Mouse (Mus musculus) thymus, postnatal 14 days (tissue): ENCODE results near the gene Cct7.

Experiments used
- DNase-seq: peaks from one replicate; pipeline ENCODE4 v3.0.0; 2021

Cct7 gene

GRCm38 (mm10) chr6:85504908-85505307 is 53.6 kb downstream of the Cct7 start:
- no peak for DNase-seq

DNA sequence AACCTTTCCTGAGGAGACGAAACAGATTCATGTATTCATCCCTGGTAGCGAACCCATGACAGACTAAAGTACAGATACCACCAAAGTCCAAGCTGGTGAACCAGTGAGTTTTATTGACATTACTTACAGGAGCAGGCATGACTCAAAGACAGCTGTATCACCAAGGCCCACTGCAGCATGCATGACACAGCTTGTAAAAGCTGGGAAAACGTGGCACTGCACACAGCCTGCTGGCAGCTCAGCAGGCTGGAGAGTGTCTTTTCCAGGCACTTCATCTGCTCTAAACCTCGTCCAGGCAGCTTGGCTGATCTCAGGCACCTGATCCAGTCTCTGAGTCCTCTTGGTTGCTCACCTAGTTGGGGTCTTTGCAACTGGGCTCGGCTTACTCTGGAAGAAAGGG is 57.3 kb downstream of the Cct7 start:
- DNase-seq, result no peak

DNA sequence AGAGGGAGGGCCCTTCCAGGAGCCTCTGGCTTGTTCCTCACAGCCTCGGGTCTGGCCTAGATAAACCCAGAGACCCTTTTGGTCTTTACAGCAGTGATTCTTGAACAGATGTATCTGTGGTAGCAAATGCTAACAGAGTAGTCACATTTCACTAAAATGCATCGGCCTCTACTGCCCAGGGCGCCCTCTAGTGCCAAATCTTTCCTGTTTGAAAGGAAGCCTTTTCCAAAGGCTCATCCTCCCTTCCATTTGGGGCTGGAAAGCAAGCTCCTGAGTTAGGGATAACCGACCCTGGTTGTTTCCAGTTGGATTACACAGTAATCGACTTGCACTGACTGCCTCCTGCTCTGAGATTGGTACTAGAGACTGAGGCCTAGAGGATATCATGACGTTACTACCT is 59.2 kb downstream of the Cct7 start:
- DNase-seq, result peak; percentile 17

DNA sequence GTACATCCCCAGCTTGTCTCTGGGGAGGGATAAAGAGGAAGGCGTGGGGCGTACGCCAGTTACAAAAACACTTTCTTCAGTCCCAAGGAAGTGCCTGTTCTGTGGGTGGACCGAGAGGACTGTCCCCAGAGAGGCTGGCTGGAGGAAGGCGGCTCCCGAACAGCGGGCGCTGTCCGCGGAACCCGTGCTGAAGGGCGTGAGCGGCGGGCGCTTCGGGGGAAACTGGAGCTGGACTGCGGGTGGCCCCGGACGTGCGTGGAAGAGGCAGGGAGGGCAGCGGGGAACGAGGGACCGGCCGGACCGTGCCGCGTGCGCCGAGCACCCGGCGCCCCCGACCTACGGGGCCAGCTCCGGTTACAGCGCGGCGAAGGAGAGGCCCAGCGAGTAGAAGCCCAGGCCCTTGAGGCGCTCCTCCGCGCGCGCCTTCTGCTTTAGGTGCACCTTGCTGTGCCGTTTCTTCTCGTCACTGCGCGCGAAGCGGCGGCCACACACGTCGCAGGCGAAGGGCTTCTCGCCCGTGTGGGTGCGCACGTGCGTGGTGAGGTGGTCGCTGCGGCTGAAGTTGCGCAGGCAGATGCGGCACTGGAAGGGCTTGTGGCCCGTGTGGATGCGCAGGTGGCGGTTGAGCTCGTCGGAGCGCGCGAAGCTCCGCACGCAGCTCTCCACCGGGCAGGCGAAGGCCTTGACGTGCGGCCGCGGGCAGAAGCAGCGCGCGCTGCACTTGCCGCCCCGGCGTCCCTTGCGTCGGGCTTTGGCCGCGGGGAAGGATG is 60.2 kb downstream of the Cct7 start:
- DNase-seq, result no peak

- DNase-seq, result no peak
Measured at GRCm38 (mm10) chr6:85512056-85512440, 60.7 kb downstream of the Cct7 start.

DNA sequence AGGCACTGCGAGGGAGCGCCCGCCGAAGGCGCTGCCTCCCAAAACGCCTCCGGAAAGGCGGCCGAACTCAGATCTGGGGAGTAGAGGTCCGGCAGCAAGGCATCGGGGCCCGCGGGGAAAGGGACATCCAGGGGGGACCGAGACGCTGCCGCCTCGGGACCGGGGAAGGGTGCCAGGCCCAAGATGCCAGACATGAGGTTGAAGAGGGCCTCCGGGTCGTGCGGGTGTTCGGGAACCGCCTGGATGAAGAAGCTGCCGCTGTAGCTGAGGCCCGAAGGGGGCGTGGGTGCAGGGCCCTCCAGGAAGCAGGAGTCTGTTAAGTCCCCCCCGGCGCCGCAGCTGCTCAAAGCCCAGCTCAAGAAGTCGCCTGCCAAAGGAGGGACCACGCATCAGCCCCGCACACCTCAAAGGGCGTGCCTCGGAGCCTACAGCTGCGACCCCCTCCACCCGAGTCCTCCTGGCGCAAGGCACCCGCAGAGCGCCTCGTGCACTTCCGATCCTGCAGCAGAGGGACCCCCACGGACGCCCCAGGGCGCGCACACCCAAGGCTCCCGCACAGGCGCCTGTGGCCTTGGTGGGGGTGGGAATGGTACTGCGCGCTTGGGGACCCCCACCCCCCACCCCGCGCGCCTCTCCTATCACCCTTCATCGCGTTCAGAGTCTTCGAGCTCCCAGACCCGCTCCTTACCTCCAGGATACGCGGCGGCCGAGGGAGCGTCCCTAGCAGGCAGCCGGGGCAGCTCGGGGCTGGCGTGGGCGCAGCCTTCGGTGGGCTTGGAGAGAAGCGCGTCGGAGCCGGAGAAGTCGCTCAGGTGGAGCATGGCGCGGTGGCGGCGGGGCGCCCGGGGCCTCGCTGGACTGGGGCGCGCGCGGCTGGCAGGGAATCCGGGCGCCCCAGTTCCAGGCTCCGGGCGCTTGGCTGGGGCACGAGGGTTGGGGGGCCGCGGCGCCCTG is 61.5 kb downstream of the Cct7 start:
- DNase-seq, result no peak

DNA sequence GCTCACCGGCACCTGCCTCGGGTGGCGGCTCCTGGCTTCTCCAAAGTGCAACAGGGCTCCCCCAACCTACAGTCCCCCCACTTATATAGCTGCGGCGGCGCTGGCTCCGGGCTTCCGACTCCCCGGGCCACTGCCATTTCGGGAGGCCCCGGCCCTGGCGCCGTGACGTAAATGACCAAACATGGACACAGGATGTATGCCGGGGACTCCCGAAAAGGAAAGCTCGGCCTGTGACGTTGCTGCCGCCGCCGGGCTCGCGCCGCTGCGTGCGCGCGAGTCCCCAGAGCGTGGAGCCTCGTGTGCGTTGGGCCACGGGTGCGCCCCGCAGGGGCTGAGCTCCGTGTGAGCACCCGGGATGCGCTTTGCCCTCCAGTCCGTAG is 62.2 kb downstream of the Cct7 start, which contains the start of gene Egr4:
Gene Egr4 (minus strand): TSS at position 59 of the 380 bp plus-strand sequence.
- DNase-seq, result peak; percentile 43

GRCm38 (mm10) chr6:85515941-85516340 is 64.6 kb downstream of the Cct7 start:
- no peak for DNase-seq
